13 mouse cellular contexts compared by ENCODE assay signal in genomic region chr2:142874562-142874961, GRCm38 (mm10). TPM values are rescaled to one million over a fixed set of nuclear protein-coding genes. Genes with fewer than 3 reads are reported as not detected.
A peak's percentile ranks its signal among the peaks of the same experiment; 100 is the strongest.
DNase-seq lines count a peak whose midpoint lies in the region; ATAC-seq and TF ChIP-seq lines count a peak whose summit lies in the region.
"Had no signal": no experiment of that assay in that cellular context is flagged by ENCODE, and none has a peak within 500 bp of the region (broad histone marks: within the 10 kb centered on the region; RNA-seq: fewer than 3 reads in every experiment).

No protein-coding gene starts in this region.

- no peak for TF ChIP-seq EP300 in lung, postnatal 0 days (IDR thresholded peaks at IDR 0.05)

- peaks cover 22% of the 10 kb centered on the region for H3K4me1 ChIP-seq in kidney, embryonic 16.5 days (ENCODE audit: insufficient read depth, low read length)
- no peaks in the 10 kb centered on the region for H3K4me1 ChIP-seq in lung, postnatal 0 days (ENCODE audit: insufficient read depth, low read depth, low read length)
- H3K4me1 ChIP-seq in midbrain, embryonic 11.5 days (ENCODE audit: control insufficient read depth, insufficient read depth, low read length) = no peaks in the 10 kb centered on the region
- no peaks in the 10 kb centered on the region for H3K4me1 ChIP-seq in forebrain, embryonic 11.5 days (replicated peaks; ENCODE audit: control insufficient read depth, insufficient read depth, low read length)
- H3K4me1 ChIP-seq: liver, embryonic 15.5 days had no signal

- 86% methylated on average over 2 of the region's 2 CpGs for WGBS in kidney, embryonic 16.5 days
- WGBS in lung, postnatal 0 days = 73% methylated on average over 2 of the region's 2 CpGs
- 94% methylated on average over 2 of the region's 2 CpGs for WGBS in midbrain, embryonic 11.5 days
- WGBS in forebrain, embryonic 11.5 days = 93% methylated on average over 2 of the region's 2 CpGs

- no peak for ATAC-seq in kidney, embryonic 16.5 days (ENCODE audit: low FRiP score, low TSS enrichment)
- no peak for ATAC-seq in lung, postnatal 0 days
- no peak for ATAC-seq in midbrain, embryonic 11.5 days (ENCODE audit: low FRiP score)
- no peak for ATAC-seq in forebrain, embryonic 11.5 days (replicated peaks; ENCODE audit: low FRiP score)

- H3K27ac ChIP-seq in kidney, embryonic 16.5 days (ENCODE audit: low read length) = no peak overlapping the region
- no peak overlapping the region for H3K27ac ChIP-seq in lung, postnatal 0 days (ENCODE audit: low read length)
- H3K27ac ChIP-seq in midbrain, embryonic 11.5 days (ENCODE audit: low read depth, low read length) = no peak overlapping the region
- H3K27ac ChIP-seq in forebrain, embryonic 11.5 days (ENCODE audit: low read depth, low read length) = no peak overlapping the region
- H3K27ac ChIP-seq: hindbrain, embryonic 15.5 days; left cerebral cortex, adult 2 months; liver, embryonic 15.5 days had no signal

- no peak overlapping the region for H3K4me2 ChIP-seq in kidney, embryonic 16.5 days (replicated peaks; ENCODE audit: low read depth, low read length)
- H3K4me2 ChIP-seq in lung, postnatal 0 days (replicated peaks; ENCODE audit: low read depth, low read length) = no peak overlapping the region
- no peak overlapping the region for H3K4me2 ChIP-seq in midbrain, embryonic 11.5 days
- no peak overlapping the region for H3K4me2 ChIP-seq in forebrain, embryonic 11.5 days (ENCODE audit: low read depth, low read length, severe bottlenecking)
- H3K4me2 ChIP-seq: hindbrain, embryonic 15.5 days; liver, embryonic 15.5 days had no signal

- H3K36me3 ChIP-seq in kidney, embryonic 16.5 days (ENCODE audit: insufficient read depth, low read length) = no peaks in the 10 kb centered on the region
- H3K36me3 ChIP-seq in lung, postnatal 0 days (ENCODE audit: insufficient read depth, low read length) = no peaks in the 10 kb centered on the region
- no peaks in the 10 kb centered on the region for H3K36me3 ChIP-seq in midbrain, embryonic 11.5 days (ENCODE audit: control insufficient read depth, insufficient read depth, low read length)
- no peaks in the 10 kb centered on the region for H3K36me3 ChIP-seq in forebrain, embryonic 11.5 days (ENCODE audit: control insufficient read depth, insufficient read depth, low read length)
- H3K36me3 ChIP-seq: hindbrain, embryonic 15.5 days; liver, embryonic 15.5 days had no signal

- DNase-seq in kidney, adult 9 months = peak; percentile 60
- peak; percentile 59 for DNase-seq in adipocyte (ENCODE audit: low spot score)
- DNase-seq in fat pad, adult 2 months (ENCODE audit: extremely low read depth, low read depth, low spot score) = peak; percentile 63
- DNase-seq in lung, postnatal 0 days (ENCODE audit: low spot score) = peak; percentile 16
- no peak for DNase-seq in midbrain, embryonic 11.5 days (ENCODE audit: low spot score, missing footprints)
- DNase-seq in forebrain, embryonic 11.5 days (ENCODE audit: low spot score) = no peak
- DNase-seq: thymus, postnatal 4 days had no signal

- no peak overlapping the region for H3K4me3 ChIP-seq in kidney, embryonic 16.5 days (ENCODE audit: low read length)
- H3K4me3 ChIP-seq in lung, postnatal 0 days (ENCODE audit: low read depth, low read length) = no peak overlapping the region
- H3K4me3 ChIP-seq in midbrain, embryonic 11.5 days (ENCODE audit: low read depth, low read length) = no peak overlapping the region
- no peak overlapping the region for H3K4me3 ChIP-seq in forebrain, embryonic 11.5 days (ENCODE audit: low read depth, low read length)
- H3K4me3 ChIP-seq: hindbrain, embryonic 15.5 days; left cerebral cortex, adult 2 months; liver, embryonic 15.5 days; myocyte had no signal

- no peak for TF ChIP-seq CTCF in lung, postnatal 0 days (IDR thresholded peaks at IDR 0.05)

- no peak overlapping the region for H3K9ac ChIP-seq in kidney, embryonic 16.5 days (replicated peaks; ENCODE audit: low read length)
- no peak overlapping the region for H3K9ac ChIP-seq in lung, postnatal 0 days (replicated peaks; ENCODE audit: low read depth)
- no peak overlapping the region for H3K9ac ChIP-seq in midbrain, embryonic 11.5 days (ENCODE audit: low read length)
- no peak overlapping the region for H3K9ac ChIP-seq in forebrain, embryonic 11.5 days (ENCODE audit: low read length)
- H3K9ac ChIP-seq: hindbrain, embryonic 15.5 days; liver, embryonic 15.5 days had no signal

- H3K27me3 ChIP-seq in kidney, embryonic 16.5 days (ENCODE audit: insufficient read depth, low read length) = no peaks in the 10 kb centered on the region
- H3K27me3 ChIP-seq in lung, postnatal 0 days (replicated peaks; ENCODE audit: insufficient read depth, low read length) = no peaks in the 10 kb centered on the region
- no peaks in the 10 kb centered on the region for H3K27me3 ChIP-seq in midbrain, embryonic 11.5 days (ENCODE audit: control insufficient read depth, insufficient read depth, low read length)
- no peaks in the 10 kb centered on the region for H3K27me3 ChIP-seq in forebrain, embryonic 11.5 days (ENCODE audit: control insufficient read depth, insufficient read depth, low read length)
- H3K27me3 ChIP-seq: hindbrain, embryonic 15.5 days; liver, embryonic 15.5 days had no signal

- H3K9me3 ChIP-seq in kidney, embryonic 16.5 days (ENCODE audit: low read length) = no peaks in the 10 kb centered on the region
- H3K9me3 ChIP-seq in lung, postnatal 0 days (ENCODE audit: low read length) = no peaks in the 10 kb centered on the region
- H3K9me3 ChIP-seq in midbrain, embryonic 11.5 days (ENCODE audit: control insufficient read depth, low read length) = no peaks in the 10 kb centered on the region
- H3K9me3 ChIP-seq in forebrain, embryonic 11.5 days (ENCODE audit: control insufficient read depth, low read length) = no peaks in the 10 kb centered on the region
- H3K9me3 ChIP-seq: G1E; hindbrain, embryonic 15.5 days; liver, embryonic 15.5 days had no signal

RNA-seq across cellular contexts. Expression of gene Kif16b, which starts 26.8 kb away (rescaled TPM):
- 18.2 and 20.4 TPM in 2 replicates for polyA plus RNA-seq in kidney, embryonic 16.5 days (2015; fragmentation: Nextera tagmentation; extraction: Ambion mirVana)
- 6.4 and 8.5 TPM in 2 replicates for polyA plus RNA-seq in lung, postnatal 0 days (2015; fragmentation: Nextera tagmentation; extraction: Ambion mirVana)
- polyA plus RNA-seq in midbrain, embryonic 11.5 days (2014; fragmentation: Nextera tagmentation; extraction: Ambion mirVana) = 5.2 and 6.4 TPM in 2 replicates
- polyA plus RNA-seq in forebrain, embryonic 11.5 days (2014; fragmentation: Nextera tagmentation; extraction: Ambion mirVana) = 6.5 and 8.9 TPM in 2 replicates

Comparison
In these comparisons a context has a peak if more than half of its experiments do, and no peak if none do; other contexts are left out.
1. DNase-seq: peak in kidney, adult 9 months (single experiment), adipocyte (single experiment), fat pad, adult 2 months (single experiment) and lung, postnatal 0 days (single experiment); none in midbrain, embryonic 11.5 days (single experiment) and forebrain, embryonic 11.5 days (single experiment).